ENCODE assay signal across 8 mouse cellular contexts in genomic region chr4:117181863-117182758, GRCm38 (mm10). TPM values are rescaled to one million over a fixed set of nuclear protein-coding genes. Genes with fewer than 3 reads are reported as not detected.
DNase-seq lines count a peak whose midpoint lies in the region; ATAC-seq and TF ChIP-seq lines count a peak whose summit lies in the region.

TSS of gene Kif2c (minus strand) at chr4:117182639.

- DNase-seq in A20 (ENCODE audit: low read depth, low spot score) = peak; percentile 95
- DNase-seq in liver, adult 2 months (ENCODE audit: extremely low read depth, low read depth, low spot score) = peak; percentile 82
- DNase-seq in splenic B cell, adult 2 months (ENCODE audit: low read depth, low spot score) = peak; percentile 94

- peaks cover 6% of the 10 kb centered on the region for H3K4me1 ChIP-seq in bone marrow macrophage, adult 2 months (ENCODE audit: control insufficient read depth, insufficient read depth, low read length)
- no peaks in the 10 kb centered on the region for H3K4me1 ChIP-seq in embryonic fibroblast, embryonic 13.5 days (ENCODE audit: control insufficient read depth, insufficient read depth, low read length)
- H3K4me1 ChIP-seq in heart, embryonic 11.5 days (ENCODE audit: control insufficient read depth, insufficient read depth, low read length) = peaks cover 3% of the 10 kb centered on the region; the same call in 1 of the 2 replicates
- H3K4me1 ChIP-seq in kidney, embryonic 16.5 days (ENCODE audit: insufficient read depth, low read length) = peaks cover 12% of the 10 kb centered on the region
- peaks cover 5% of the 10 kb centered on the region; the same call in 1 of the 2 replicates for H3K4me1 ChIP-seq in liver, adult 2 months (ENCODE audit: control insufficient read depth, insufficient read depth, low read length)

- H3K79me2 ChIP-seq in liver, adult 2 months (ENCODE audit: control insufficient read depth, insufficient read depth, low read length) = no peaks in the 10 kb centered on the region
- H3K79me2 ChIP-seq in myocyte (ENCODE audit: control insufficient read depth, insufficient read depth) = peaks cover 24% of the 10 kb centered on the region

- TF ChIP-seq POLR2A in bone marrow macrophage, adult 2 months (IDR thresholded peaks at IDR 0.05; ENCODE audit: borderline replicate concordance, low read depth, low read length) = no peak
- TF ChIP-seq POLR2A in embryonic fibroblast, embryonic 13.5 days (IDR thresholded peaks at IDR 0.05; ENCODE audit: low read depth, low read length) = peak; percentile 42; the same call in 1 of the 2 replicates
- no peak for TF ChIP-seq POLR2A in liver, adult 2 months (IDR thresholded peaks at IDR 0.05; ENCODE audit: extremely low read depth, insufficient read depth, low read length)
- TF ChIP-seq POLR2A in myocyte (IDR thresholded peaks at IDR 0.05; ENCODE audit: insufficient read length, low read depth) = peak; percentile 54

- peak within 1 kb of the TSS; percentile 76 for H3K9ac ChIP-seq in heart, embryonic 11.5 days (ENCODE audit: low read depth, low read length)
- peak within 1 kb of the TSS; percentile 78 for H3K9ac ChIP-seq in kidney, embryonic 16.5 days (replicated peaks; ENCODE audit: low read length)
- peak within 1 kb of the TSS; percentile 56; the same call in 1 of the 2 replicates for H3K9ac ChIP-seq in liver, adult 2 months (ENCODE audit: low read depth, low read length)

- TF ChIP-seq CTCF in bone marrow macrophage, adult 2 months (IDR thresholded peaks at IDR 0.05; ENCODE audit: low read depth, low read length) = no peak
- no peak for TF ChIP-seq CTCF in embryonic fibroblast, embryonic 13.5 days (IDR thresholded peaks at IDR 0.05; ENCODE audit: borderline replicate concordance, insufficient read depth, low read length)
- no peak for TF ChIP-seq CTCF in liver, adult 2 months (IDR thresholded peaks at IDR 0.05; ENCODE audit: low read depth, low read length)

- peak within 1 kb of the TSS; percentile 71 for H3K27ac ChIP-seq in bone marrow macrophage, adult 2 months (ENCODE audit: insufficient read depth, low read depth, low read length)
- 0 out of 2 replicates have a peak within 1 kb of the TSS, but pooled peaks have one; percentile 7 for H3K27ac ChIP-seq in embryonic fibroblast, embryonic 13.5 days (ENCODE audit: insufficient read depth, low read length)
- H3K27ac ChIP-seq in heart, embryonic 11.5 days (ENCODE audit: low read depth, low read length) = peak within 1 kb of the TSS; percentile 52; the same call in 1 of the 2 replicates
- H3K27ac ChIP-seq in kidney, embryonic 16.5 days (ENCODE audit: low read length) = peak within 1 kb of the TSS; percentile 81
- H3K27ac ChIP-seq in liver, adult 2 months (replicated peaks; ENCODE audit: insufficient read depth, low read depth, low read length) = peak within 1 kb of the TSS; percentile 67

- peak within 1 kb of the TSS; percentile 73 for H3K4me2 ChIP-seq in heart, embryonic 11.5 days
- peak within 1 kb of the TSS; percentile 74 for H3K4me2 ChIP-seq in kidney, embryonic 16.5 days (replicated peaks; ENCODE audit: low read depth, low read length)
- peak within 1 kb of the TSS; percentile 77 for H3K4me2 ChIP-seq in myocyte (ENCODE audit: low read depth)

- ATAC-seq in heart, embryonic 11.5 days (replicated peaks; ENCODE audit: insufficient number of reproducible peaks, low FRiP score, low TSS enrichment) = peak; percentile 90
- peak; percentile 98 for ATAC-seq in kidney, embryonic 16.5 days (ENCODE audit: low FRiP score, low TSS enrichment)

- H3ac ChIP-seq in myocyte (ENCODE audit: control insufficient read depth, insufficient read length) = no peak within 1 kb of the TSS

- H3K27me3 ChIP-seq in heart, embryonic 11.5 days (ENCODE audit: control insufficient read depth, insufficient read depth, low read length) = no peaks in the 10 kb centered on the region
- no peaks in the 10 kb centered on the region for H3K27me3 ChIP-seq in kidney, embryonic 16.5 days (ENCODE audit: insufficient read depth, low read length)
- no peaks in the 10 kb centered on the region for H3K27me3 ChIP-seq in liver, adult 2 months (ENCODE audit: control insufficient read depth, insufficient read depth, low read length)
- H3K27me3 ChIP-seq in myocyte (ENCODE audit: control insufficient read depth, insufficient read depth, insufficient read length) = no peaks in the 10 kb centered on the region
- H3K27me3 ChIP-seq in splenic B cell, adult 2 months (ENCODE audit: control insufficient read depth, insufficient read depth, low read length, poor library complexity, severe bottlenecking) = no peaks in the 10 kb centered on the region

- 2% methylated on average over 40 of the region's 42 CpGs for WGBS in heart, embryonic 11.5 days (ENCODE audit: insufficient replicate concordance)
- WGBS in kidney, embryonic 16.5 days = 1% methylated on average over 42 of the region's 42 CpGs
- under 1% methylated on average over 42 of the region's 42 CpGs for WGBS in liver, adult 2 months

- no peaks in the 10 kb centered on the region for H3K9me3 ChIP-seq in heart, embryonic 11.5 days (replicated peaks; ENCODE audit: control insufficient read depth, low read length)
- H3K9me3 ChIP-seq in kidney, embryonic 16.5 days (ENCODE audit: low read length) = no peaks in the 10 kb centered on the region

- peak within 1 kb of the TSS; percentile 96 for H3K4me3 ChIP-seq in bone marrow macrophage, adult 2 months (ENCODE audit: insufficient read depth, low read length)
- peak within 1 kb of the TSS; percentile 89 for H3K4me3 ChIP-seq in embryonic fibroblast, embryonic 13.5 days (ENCODE audit: insufficient read depth, low read length)
- peak within 1 kb of the TSS; percentile 74 for H3K4me3 ChIP-seq in heart, embryonic 11.5 days (ENCODE audit: low read depth, low read length)
- peak within 1 kb of the TSS; percentile 89 for H3K4me3 ChIP-seq in kidney, embryonic 16.5 days (ENCODE audit: low read length)
- peak within 1 kb of the TSS; percentile 64 for H3K4me3 ChIP-seq in liver, adult 2 months (ENCODE audit: insufficient read depth, low read depth, low read length)
- peak within 1 kb of the TSS; percentile 66 for H3K4me3 ChIP-seq in myocyte

- H3K36me3 ChIP-seq in heart, embryonic 11.5 days (ENCODE audit: control insufficient read depth, insufficient read depth, low read length) = peaks cover 15% of the 10 kb centered on the region
- peaks cover 28% of the 10 kb centered on the region for H3K36me3 ChIP-seq in kidney, embryonic 16.5 days (ENCODE audit: insufficient read depth, low read length)
- no peaks in the 10 kb centered on the region for H3K36me3 ChIP-seq in liver, adult 2 months (ENCODE audit: control insufficient read depth, insufficient read depth, low read length)
- peaks cover 4% of the 10 kb centered on the region for H3K36me3 ChIP-seq in myocyte (ENCODE audit: control insufficient read depth, insufficient read depth)
- no peaks in the 10 kb centered on the region for H3K36me3 ChIP-seq in splenic B cell, adult 2 months (ENCODE audit: control insufficient read depth, insufficient read depth, low read length, poor library complexity, severe bottlenecking)

TF ChIP-seq in myocyte, 11 proteins besides CTCF, POLR2A, EP300 and RAD21:
- TF ChIP-seq POLR2AphosphoS2 (IDR thresholded peaks at IDR 0.05; ENCODE audit: insufficient read length, low read depth) (peak; percentile 56), USF1 (IDR thresholded peaks at IDR 0.05; ENCODE audit: low read depth) (peak; percentile 15), E2F4 (IDR thresholded peaks at IDR 0.05; ENCODE audit: insufficient read depth) (peak; percentile 100), SRF (IDR thresholded peaks at IDR 0.05; ENCODE audit: control insufficient read depth, insufficient read length, low read depth) (peak; percentile 91), CEBPB (IDR thresholded peaks at IDR 0.05; ENCODE audit: insufficient read depth, poor library complexity, severe bottlenecking) (no peak)

RNA-seq across cellular contexts. Expression of gene Kif2c, which starts in this region (rescaled TPM):
- polyA plus RNA-seq in bone marrow macrophage, adult 2 months (2012; ENCODE audit: insufficient read depth, insufficient read length, missing spikeins) = 17.2 and 20.5 TPM in 2 replicates
- 25.2 and 33.6 TPM in 2 replicates for polyA plus RNA-seq in embryonic fibroblast, embryonic 13.5 days (2011; ENCODE audit: insufficient read length, low read depth, missing spikeins)
- polyA plus RNA-seq in heart, embryonic 11.5 days (2014; fragmentation: Nextera tagmentation; extraction: Ambion mirVana) = 45.5 and 47.8 TPM in 2 replicates
- 71.8 and 75.6 TPM in 2 replicates for polyA plus RNA-seq in kidney, embryonic 16.5 days (2015; fragmentation: Nextera tagmentation; extraction: Ambion mirVana)
- total RNA-seq in liver, adult 2 months (2014; rRNA removed) = 0.18 and 0.67 TPM in 2 replicates
- polyA plus RNA-seq in liver, adult 2 months (2012; rRNA removed) = 0.05 TPM in 1 of 2 replicates, not detected in the other
- polyA plus RNA-seq in myocyte (2012; fragmentation: generic; extraction: Trizol) = 18.5 TPM

Comparison
In these comparisons a context has a peak if more than half of its experiments do, and no peak if none do; other contexts are left out.
1. Peak in every context shown above with its lines: DNase-seq, ATAC-seq, H3K4me3 ChIP-seq and H3K27ac ChIP-seq.
2. RNA of gene Kif2c (polyA plus RNA-seq): 71.8 to 75.6 TPM in kidney, embryonic 16.5 days, 45.5 to 47.8 TPM in heart, embryonic 11.5 days, 25.2 to 33.6 TPM in embryonic fibroblast, embryonic 13.5 days, 17.2 to 20.5 TPM in bone marrow macrophage, adult 2 months and 18.5 TPM in myocyte (single experiment); 0.05 TPM in liver, adult 2 months; every median in the first group is over 10 times any median in the second.
3. Peak in DNase-seq, H3K4me3 ChIP-seq, H3K27ac ChIP-seq and H3K9ac ChIP-seq in liver, adult 2 months; RNA of the gene not detected or under 1 TPM.
4. H3K27ac ChIP-seq: peak in every context shown above with its lines; median percentile 81 in kidney, embryonic 16.5 days; 71 in bone marrow macrophage, adult 2 months; 67 in liver, adult 2 months; 52 in heart, embryonic 11.5 days; 7 in embryonic fibroblast, embryonic 13.5 days.
5. POLR2A ChIP-seq: peak in embryonic fibroblast, embryonic 13.5 days (single experiment) and myocyte (single experiment); none in bone marrow macrophage, adult 2 months (single experiment) and liver, adult 2 months (single experiment).